Mouse (Mus musculus) cerebellum, adult 2 months (tissue): Measurements from ENCODE around the gene Eefsec.

Source experiments
- CTCF ChIP-seq: fragments of 200-500 bp; IDR thresholded peaks from 2 replicates; pipeline ENCODE4 v1.5.1; 2011; ENCODE audit warnings: low read depth, mild to moderate bottlenecking, control low read depth, low read length, moderate library complexity, borderline replicate concordance; ENCODE audit not compliant: insufficient read depth
- POLR2A ChIP-seq: fragments of 200-500 bp; IDR thresholded peaks from 2 replicates; pipeline ENCODE4 v1.6.1; 2011; ENCODE audit warnings: low read length, control low read depth, borderline replicate concordance; ENCODE audit not compliant: insufficient read depth

DNA sequence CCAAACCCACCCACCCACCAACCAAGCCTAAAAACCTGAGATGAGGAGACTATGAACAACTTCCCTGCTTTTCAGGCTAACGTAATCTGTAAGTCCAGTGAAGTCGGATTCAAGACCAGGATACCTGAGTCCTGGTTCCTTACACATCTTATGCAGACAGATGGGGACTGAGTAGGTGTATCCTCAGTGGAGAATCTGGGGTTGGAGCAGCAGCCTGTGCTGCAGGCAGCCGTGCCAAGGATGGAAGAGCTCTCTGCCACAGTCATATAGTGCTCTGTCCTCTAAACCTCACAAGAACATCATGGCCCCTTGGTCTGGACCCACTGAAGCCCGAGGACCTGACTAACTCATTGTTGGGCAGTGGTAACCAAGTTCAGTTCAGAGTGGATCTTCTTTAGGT, 169.1 kb downstream of the Eefsec start:
- TF ChIP-seq CTCF (no peak), POLR2A (no peak)
